Mouse (Mus musculus) embryonic fibroblast, embryonic 13.5 days (primary cell): Measurements from ENCODE around the gene Ccdc38.

Source experiments
- CTCF ChIP-seq: IDR thresholded peaks from 2 replicates; pipeline ENCODE4 v1.5.1; 2011; ENCODE audit warnings: mild to moderate bottlenecking, control low read depth, low read length, moderate library complexity, borderline replicate concordance; ENCODE audit not compliant: insufficient read depth
- POLR2A ChIP-seq: IDR thresholded peaks from 2 replicates; pipeline ENCODE4 v1.6.1; 2011; ENCODE audit warnings: low read depth, mild to moderate bottlenecking, control low read depth, low read length, moderate library complexity

DNA sequence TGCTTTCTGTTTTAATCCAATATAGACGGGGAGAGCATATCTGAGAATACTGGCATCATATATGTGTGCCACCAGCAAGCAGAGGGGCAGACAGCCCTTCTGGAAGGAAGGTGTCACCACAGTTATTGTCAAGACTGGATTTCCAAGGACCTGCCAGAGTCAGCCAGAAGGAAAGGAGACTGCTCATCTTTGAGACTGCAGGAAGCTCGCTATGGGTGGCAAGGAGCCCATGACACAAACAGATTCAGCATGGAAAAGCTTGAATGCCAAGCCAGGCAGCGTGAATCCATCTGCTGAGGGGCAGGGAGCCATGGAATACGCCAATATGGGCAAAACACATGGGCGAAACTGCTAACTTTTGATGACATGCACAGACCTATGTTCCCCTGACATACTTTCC lies 93.1 kb downstream of the Ccdc38 start:
- TF ChIP-seq POLR2A (no peak), CTCF (no peak)
